Comparison of ENCODE assay signal across 10 mouse cellular contexts in genomic region chr16:43572766-43573165, GRCm38 (mm10).
A peak's percentile ranks its signal among the peaks of the same experiment; 100 is the strongest.
DNase-seq lines count a peak whose midpoint lies in the region; ATAC-seq and TF ChIP-seq lines count a peak whose summit lies in the region.
"Had no signal": no experiment of that assay in that cellular context is flagged by ENCODE, and none has a peak within 500 bp of the region (broad histone marks: within the 10 kb centered on the region; RNA-seq: fewer than 3 reads in every experiment).

No protein-coding gene starts in this region.

- TF ChIP-seq POLR2A in thymus, adult 2 months (IDR thresholded peaks at IDR 0.05; ENCODE audit: control insufficient read depth, extremely low read depth, insufficient read depth, low read length, poor library complexity): no peak

- H3K4me1 ChIP-seq in heart, embryonic 10.5 days: peaks cover 53% of the 10 kb centered on the region
- peaks cover 49% of the 10 kb centered on the region for H3K4me1 ChIP-seq in embryonic facial prominence, embryonic 10.5 days
- H3K4me1 ChIP-seq in hindbrain, embryonic 13.5 days (replicated peaks): peaks cover 41% of the 10 kb centered on the region
- H3K4me1 ChIP-seq in thymus, adult 2 months (replicated peaks; ENCODE audit: control insufficient read depth, insufficient read depth, low read length): peaks cover 6% of the 10 kb centered on the region

- H3K9ac ChIP-seq in hindbrain, embryonic 13.5 days: no peak overlapping the region
- H3K9ac ChIP-seq: liver, embryonic 14.5 days had no signal

- H3K4me2 ChIP-seq in hindbrain, embryonic 13.5 days: no peak overlapping the region

- TF ChIP-seq CTCF in thymus, adult 2 months (IDR thresholded peaks at IDR 0.05; ENCODE audit: borderline replicate concordance, control insufficient read depth, extremely low read depth, insufficient read depth, low read length, poor library complexity): no peak

- ATAC-seq in hindbrain, embryonic 13.5 days (ENCODE audit: low FRiP score): no peak

- H3K27me3 ChIP-seq in heart, embryonic 10.5 days (ENCODE audit: insufficient read depth, poor library complexity, severe bottlenecking): no peaks in the 10 kb centered on the region
- H3K27me3 ChIP-seq in embryonic facial prominence, embryonic 10.5 days (replicated peaks; ENCODE audit: low read depth, poor library complexity, severe bottlenecking): no peaks in the 10 kb centered on the region; the same call in 1 of the 2 replicates
- no peaks in the 10 kb centered on the region for H3K27me3 ChIP-seq in hindbrain, embryonic 13.5 days
- no peaks in the 10 kb centered on the region for H3K27me3 ChIP-seq in thymus, adult 2 months (ENCODE audit: control insufficient read depth, insufficient read depth, low read length)

- intact Hi-C loops in heart, postnatal 25 days (cut with DNase I): loop anchor here (5.0 to 10.0 kb wide), 3 partner anchors 70 to 658 kb away; no protein-coding TSS in a partner anchor

- WGBS in heart, embryonic 10.5 days: 59% methylated on average over 10 of the region's 10 CpGs
- 58% methylated on average over 10 of the region's 10 CpGs for WGBS in embryonic facial prominence, embryonic 10.5 days
- WGBS in hindbrain, embryonic 13.5 days: 70% methylated on average over 10 of the region's 10 CpGs
- WGBS in thymus, adult 2 months: 92% methylated on average over 10 of the region's 10 CpGs

- peak overlapping the region; percentile 3; the same call in 1 of the 2 replicates for H3K27ac ChIP-seq in heart, embryonic 10.5 days
- H3K27ac ChIP-seq in embryonic facial prominence, embryonic 10.5 days (replicated peaks): peak overlapping the region; percentile 21; the same call in 1 of the 2 replicates
- peak overlapping the region; percentile 69; the same call in 1 of the 2 replicates for H3K27ac ChIP-seq in hindbrain, embryonic 13.5 days
- H3K27ac ChIP-seq in thymus, adult 2 months (ENCODE audit: control insufficient read depth, insufficient read depth, low read length): no peak overlapping the region
- H3K27ac ChIP-seq: liver, embryonic 14.5 days had no signal

- no peaks in the 10 kb centered on the region; the same call in 1 of the 2 replicates for H3K36me3 ChIP-seq in heart, embryonic 10.5 days
- no peaks in the 10 kb centered on the region for H3K36me3 ChIP-seq in embryonic facial prominence, embryonic 10.5 days (replicated peaks)
- peaks cover 21% of the 10 kb centered on the region for H3K36me3 ChIP-seq in hindbrain, embryonic 13.5 days
- no peaks in the 10 kb centered on the region for H3K36me3 ChIP-seq in thymus, adult 2 months (ENCODE audit: control insufficient read depth, insufficient read depth, low read length)

- no peaks in the 10 kb centered on the region for H3K9me3 ChIP-seq in heart, embryonic 10.5 days
- H3K9me3 ChIP-seq in embryonic facial prominence, embryonic 10.5 days: no peaks in the 10 kb centered on the region
- H3K9me3 ChIP-seq in hindbrain, embryonic 13.5 days: no peaks in the 10 kb centered on the region

- no peak for DNase-seq in heart, embryonic 10.5 days (ENCODE audit: low spot score)
- no peak for DNase-seq in heart, postnatal 25 days (ENCODE audit: low spot score)
- DNase-seq in 416B (ENCODE audit: low read depth): peak; percentile 10
- DNase-seq in embryonic facial prominence, embryonic 10.5 days (ENCODE audit: low spot score): no peak
- DNase-seq in thymus, adult 2 months: no peak
- no peak for DNase-seq in right cerebral cortex, adult 18-20 months
- no peak for DNase-seq in frontal cortex, postnatal 10 days (ENCODE audit: low spot score in 2 of 2)
- DNase-seq: thymus, postnatal 25 days had no signal

- no peak overlapping the region for H3K4me3 ChIP-seq in heart, embryonic 10.5 days
- no peak overlapping the region for H3K4me3 ChIP-seq in embryonic facial prominence, embryonic 10.5 days
- H3K4me3 ChIP-seq in hindbrain, embryonic 13.5 days: no peak overlapping the region
- no peak overlapping the region for H3K4me3 ChIP-seq in thymus, adult 2 months (ENCODE audit: control insufficient read depth, insufficient read depth, low read length)
